Mouse (Mus musculus): ENCODE results near the gene Smpdl3b. TPM values are rescaled to one million over a fixed set of nuclear protein-coding genes. Genes with fewer than 3 reads are reported as not detected.
"Not testable (repeated sequence)": the region's sequence is repeated elsewhere in the genome, so short reads cannot be mapped to it uniquely, and the experiment has no call there.

Gene Smpdl3b
- polyA plus RNA-seq, 1 experiment from 2014 or later = 3.2 TPM

DNA sequence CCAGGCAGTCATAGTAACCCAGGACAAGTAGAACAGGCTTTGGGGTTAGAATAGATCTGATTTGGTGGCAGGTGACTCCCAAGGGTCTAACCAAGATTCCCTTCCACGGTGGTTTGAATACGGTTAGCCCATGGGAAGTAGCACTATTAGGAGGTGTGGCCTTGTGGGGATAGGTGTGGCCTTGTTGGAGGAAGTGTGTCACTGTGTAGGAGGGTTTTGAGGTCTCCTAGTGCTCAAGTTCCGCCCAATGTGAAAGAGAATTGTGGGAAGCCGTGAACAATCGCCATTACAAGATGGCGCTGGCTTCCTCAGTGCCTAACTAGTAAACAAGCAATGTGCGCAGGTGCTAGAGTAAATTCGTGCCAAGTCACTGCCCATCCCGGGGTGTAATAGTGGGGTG lies 19.9 kb downstream of the Smpdl3b start:
- not testable (repeated sequence) for H3K4me2 ChIP-seq (ENCODE audit: low read depth, low read length); ATAC-seq (replicated peaks; ENCODE audit: insufficient number of reproducible peaks, low FRiP score, low TSS enrichment, low read depth); H3K9me3 ChIP-seq (replicated peaks; ENCODE audit: control insufficient read depth, low read length); DNase-seq (ENCODE audit: low spot score); H3K4me3 ChIP-seq (ENCODE audit: low read depth, low read length); H3K36me3 ChIP-seq (replicated peaks; ENCODE audit: control insufficient read depth, insufficient read depth, low read depth, low read length); H3K4me1 ChIP-seq (ENCODE audit: control insufficient read depth, insufficient read depth, low read length); H3K27ac ChIP-seq (replicated peaks; ENCODE audit: low read depth, low read length); H3K27me3 ChIP-seq (ENCODE audit: control insufficient read depth, insufficient read depth, low read length); H3K9ac ChIP-seq (replicated peaks; ENCODE audit: low read length)
- 88% methylated on average over 9 of the region's 9 CpGs for WGBS

DNA sequence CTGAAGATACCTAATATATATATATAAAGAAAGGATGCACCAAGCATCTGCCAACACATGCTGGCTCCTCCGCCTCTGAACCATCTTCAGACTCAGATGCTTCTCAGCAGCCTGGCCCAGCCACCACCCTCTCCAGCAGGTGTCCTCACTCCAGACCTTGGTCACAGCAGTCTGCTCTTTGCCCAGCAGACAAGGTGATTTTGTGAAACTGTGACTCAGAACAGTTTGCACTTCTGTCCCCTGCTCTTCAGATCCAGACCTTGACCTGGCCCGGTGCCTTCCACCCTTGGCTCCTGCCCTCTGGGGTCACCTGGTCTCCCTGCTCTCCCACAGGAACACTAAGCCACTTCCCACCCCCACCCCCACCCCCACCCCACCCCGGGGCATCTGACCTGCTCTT lies 21.2 kb downstream of the Smpdl3b start:
- no peak for ATAC-seq (replicated peaks; ENCODE audit: insufficient number of reproducible peaks, low FRiP score, low TSS enrichment, low read depth)
- WGBS = 53% methylated on average over 3 of the region's 3 CpGs

DNA sequence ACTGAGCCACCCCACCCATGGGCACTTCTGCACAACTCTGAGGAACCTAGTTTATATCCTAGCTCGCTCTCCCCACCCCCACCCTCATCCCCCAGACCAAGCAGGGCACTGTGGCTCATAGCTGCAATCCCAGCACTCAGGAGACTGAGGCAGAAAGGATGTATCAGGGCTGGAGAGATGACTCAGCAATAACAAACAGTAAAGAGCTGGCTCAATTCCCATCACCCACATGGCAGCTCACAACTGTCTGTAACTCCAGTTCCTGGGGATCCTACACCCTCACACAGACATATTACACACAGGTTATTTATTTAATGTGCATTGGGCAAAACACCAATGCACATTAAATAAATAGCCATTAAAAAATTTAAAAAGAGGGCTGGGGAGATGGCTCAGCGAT lies 21.7 kb downstream of the Smpdl3b start:
- H3K4me1 ChIP-seq (ENCODE audit: control insufficient read depth, insufficient read depth, low read length) = no peaks in the 10 kb centered on the region
- H3K9me3 ChIP-seq (replicated peaks; ENCODE audit: control insufficient read depth, low read length) = no peaks in the 10 kb centered on the region
- H3K9ac ChIP-seq (replicated peaks; ENCODE audit: low read length) = no peak overlapping the region
- no peak overlapping the region for H3K27ac ChIP-seq (replicated peaks; ENCODE audit: low read depth, low read length)
- H3K27me3 ChIP-seq (ENCODE audit: control insufficient read depth, insufficient read depth, low read length) = no peaks in the 10 kb centered on the region
- no peaks in the 10 kb centered on the region for H3K36me3 ChIP-seq (replicated peaks; ENCODE audit: control insufficient read depth, insufficient read depth, low read depth, low read length)
- DNase-seq (ENCODE audit: low spot score) (no peak), ATAC-seq (replicated peaks; ENCODE audit: insufficient number of reproducible peaks, low FRiP score, low TSS enrichment, low read depth) (no peak)
- WGBS = 82% methylated on average over 2 of the region's 2 CpGs
- no peak overlapping the region for H3K4me2 ChIP-seq (ENCODE audit: low read depth, low read length)
- no peak overlapping the region for H3K4me3 ChIP-seq (ENCODE audit: low read depth, low read length)

More for the DNA sequence above, 21.2 kb downstream of the Smpdl3b start:
- H3K27me3 ChIP-seq (ENCODE audit: control insufficient read depth, insufficient read depth, low read length) = no peaks in the 10 kb centered on the region
- DNase-seq (ENCODE audit: low spot score) = no peak
- no peaks in the 10 kb centered on the region for H3K4me1 ChIP-seq (ENCODE audit: control insufficient read depth, insufficient read depth, low read length)
- H3K27ac ChIP-seq (replicated peaks; ENCODE audit: low read depth, low read length) = no peak overlapping the region
- no peak overlapping the region for H3K9ac ChIP-seq (replicated peaks; ENCODE audit: low read length)
- H3K9me3 ChIP-seq (replicated peaks; ENCODE audit: control insufficient read depth, low read length) = no peaks in the 10 kb centered on the region
- no peak overlapping the region for H3K4me3 ChIP-seq (ENCODE audit: low read depth, low read length)
- no peak overlapping the region for H3K4me2 ChIP-seq (ENCODE audit: low read depth, low read length)
- H3K36me3 ChIP-seq (replicated peaks; ENCODE audit: control insufficient read depth, insufficient read depth, low read depth, low read length) = no peaks in the 10 kb centered on the region

DNA sequence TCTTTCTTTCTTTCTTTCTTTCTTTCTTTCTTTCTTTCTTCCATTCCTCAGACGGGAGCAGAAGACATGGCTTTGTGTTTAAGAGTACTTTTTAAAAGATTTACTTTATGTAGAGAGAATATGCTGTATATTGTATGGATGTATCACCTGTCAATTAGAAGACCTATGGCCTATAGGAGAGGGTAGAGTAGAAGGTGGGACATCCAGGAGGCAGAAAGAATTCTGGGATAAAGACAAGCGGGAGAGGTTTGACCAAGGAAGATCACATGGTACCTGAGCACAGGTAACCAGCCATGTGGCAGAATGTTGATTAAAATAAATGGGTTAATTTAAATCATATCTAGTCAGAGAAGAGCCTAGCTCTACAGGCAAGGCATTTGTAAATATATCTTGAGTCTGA lies 22.3 kb downstream of the Smpdl3b start:
- no peak for ATAC-seq (replicated peaks; ENCODE audit: insufficient number of reproducible peaks, low FRiP score, low TSS enrichment, low read depth)
- Histone ChIP-seq H3K27me3 (ENCODE audit: control insufficient read depth, insufficient read depth, low read length) (no peaks in the 10 kb centered on the region), H3K9me3 (replicated peaks; ENCODE audit: control insufficient read depth, low read length) (no peaks in the 10 kb centered on the region), H3K4me1 (ENCODE audit: control insufficient read depth, insufficient read depth, low read length) (no peaks in the 10 kb centered on the region), H3K27ac (replicated peaks; ENCODE audit: low read depth, low read length) (no peak overlapping the region), H3K9ac (replicated peaks; ENCODE audit: low read length) (no peak overlapping the region), H3K36me3 (replicated peaks; ENCODE audit: control insufficient read depth, insufficient read depth, low read depth, low read length) (no peaks in the 10 kb centered on the region), H3K4me2 (ENCODE audit: low read depth, low read length) (no peak overlapping the region), H3K4me3 (ENCODE audit: low read depth, low read length) (no peak overlapping the region)
- no peak for DNase-seq (ENCODE audit: low spot score)
- 92% methylated on average over 2 of the region's 2 CpGs for WGBS

DNA sequence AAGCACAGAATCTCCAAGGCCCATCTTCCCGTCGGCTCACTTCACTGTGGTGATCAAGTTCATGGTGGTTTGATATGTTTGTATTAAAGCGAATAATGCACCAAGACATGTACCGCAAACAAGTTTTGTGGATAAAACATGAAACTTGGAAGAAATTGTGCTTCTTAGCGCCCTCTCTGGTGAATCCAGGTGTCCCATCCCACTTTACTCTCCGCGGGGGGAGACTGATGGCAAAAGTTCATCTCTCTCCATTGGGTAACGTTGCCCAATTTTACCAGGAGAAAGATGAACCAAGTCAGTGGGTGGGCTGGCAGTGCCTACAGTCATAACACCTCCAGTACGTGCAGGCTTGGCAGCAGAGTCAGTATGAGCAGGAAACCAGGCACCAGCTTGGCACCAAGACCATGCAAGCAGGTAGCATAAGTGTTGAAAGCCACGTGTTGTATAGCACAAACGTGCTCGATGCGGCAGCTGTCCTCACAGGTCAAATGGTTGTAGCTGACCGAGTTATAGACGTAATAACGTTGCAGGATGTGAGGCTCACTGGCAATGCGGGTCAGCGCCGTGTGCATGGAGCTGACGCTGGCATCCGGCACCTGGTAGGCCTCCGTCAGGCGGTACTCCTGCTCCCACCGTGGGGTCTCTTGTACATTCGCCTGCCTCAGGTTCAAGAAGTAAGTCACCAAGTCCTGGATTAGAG lies 23.8 kb downstream of the Smpdl3b start:
- no peak overlapping the region for H3K4me2 ChIP-seq (ENCODE audit: low read depth, low read length)
- ATAC-seq (replicated peaks; ENCODE audit: insufficient number of reproducible peaks, low FRiP score, low TSS enrichment, low read depth) (no peak), DNase-seq (ENCODE audit: low spot score) (no peak)
- no peak overlapping the region for H3K9ac ChIP-seq (replicated peaks; ENCODE audit: low read length)
- 92% methylated on average over 25 of the region's 25 CpGs for WGBS
- no peaks in the 10 kb centered on the region for H3K36me3 ChIP-seq (replicated peaks; ENCODE audit: control insufficient read depth, insufficient read depth, low read depth, low read length)
- no peaks in the 10 kb centered on the region for H3K27me3 ChIP-seq (ENCODE audit: control insufficient read depth, insufficient read depth, low read length)
- H3K9me3 ChIP-seq (replicated peaks; ENCODE audit: control insufficient read depth, low read length) = no peaks in the 10 kb centered on the region
- H3K27ac ChIP-seq (replicated peaks; ENCODE audit: low read depth, low read length) = no peak overlapping the region
- no peak overlapping the region for H3K4me3 ChIP-seq (ENCODE audit: low read depth, low read length)
- H3K4me1 ChIP-seq (ENCODE audit: control insufficient read depth, insufficient read depth, low read length) = no peaks in the 10 kb centered on the region

DNA sequence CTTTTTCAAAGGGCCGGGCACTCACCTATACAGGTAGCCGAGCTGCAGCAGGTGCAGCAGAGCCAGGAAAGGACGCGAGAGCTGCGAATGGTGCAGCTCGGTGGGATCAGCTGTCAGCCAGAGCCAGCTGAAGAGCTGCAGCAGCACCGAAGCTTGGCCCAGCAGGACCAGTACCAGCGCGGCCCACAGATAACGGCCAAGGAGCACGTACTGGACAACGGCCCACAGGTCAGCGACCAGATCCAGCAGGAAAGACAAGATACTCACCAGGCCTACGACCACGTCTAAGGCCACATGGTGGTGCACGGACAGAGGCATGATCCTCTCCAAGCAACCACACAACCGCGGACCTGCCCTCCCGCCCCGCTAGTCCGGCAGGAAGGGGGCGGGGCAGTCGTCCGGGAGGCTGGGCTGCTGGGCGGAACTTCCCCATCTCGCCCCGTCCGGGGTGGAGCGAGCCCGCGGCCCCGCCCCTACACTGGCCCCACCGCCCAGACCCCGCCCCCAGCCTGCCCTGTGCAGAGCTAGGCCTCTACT lies 24.8 kb downstream of the Smpdl3b start, which contains the start of gene Xkr8:
Gene Xkr8 (minus strand): TSS at position 399 of the 537 bp plus-strand sequence.
- no peaks in the 10 kb centered on the region for H3K9me3 ChIP-seq (replicated peaks; ENCODE audit: control insufficient read depth, low read length)
- WGBS = 4% methylated on average over 32 of the region's 34 CpGs
- H3K4me1 ChIP-seq (ENCODE audit: control insufficient read depth, insufficient read depth, low read length) = no peaks in the 10 kb centered on the region
- ATAC-seq (replicated peaks; ENCODE audit: insufficient number of reproducible peaks, low FRiP score, low TSS enrichment, low read depth) (peak; percentile 97), DNase-seq (ENCODE audit: low spot score) (peak; percentile 90)
- no peak within 1 kb of the TSS for H3K27ac ChIP-seq (replicated peaks; ENCODE audit: low read depth, low read length)
- peak within 1 kb of the TSS; percentile 64 for H3K4me2 ChIP-seq (ENCODE audit: low read depth, low read length)
- no peaks in the 10 kb centered on the region for H3K36me3 ChIP-seq (replicated peaks; ENCODE audit: control insufficient read depth, insufficient read depth, low read depth, low read length)
- peak within 1 kb of the TSS; percentile 47 for H3K9ac ChIP-seq (replicated peaks; ENCODE audit: low read length)
- no peaks in the 10 kb centered on the region for H3K27me3 ChIP-seq (ENCODE audit: control insufficient read depth, insufficient read depth, low read length)
- H3K4me3 ChIP-seq (ENCODE audit: low read depth, low read length) = peak within 1 kb of the TSS; percentile 53

DNA sequence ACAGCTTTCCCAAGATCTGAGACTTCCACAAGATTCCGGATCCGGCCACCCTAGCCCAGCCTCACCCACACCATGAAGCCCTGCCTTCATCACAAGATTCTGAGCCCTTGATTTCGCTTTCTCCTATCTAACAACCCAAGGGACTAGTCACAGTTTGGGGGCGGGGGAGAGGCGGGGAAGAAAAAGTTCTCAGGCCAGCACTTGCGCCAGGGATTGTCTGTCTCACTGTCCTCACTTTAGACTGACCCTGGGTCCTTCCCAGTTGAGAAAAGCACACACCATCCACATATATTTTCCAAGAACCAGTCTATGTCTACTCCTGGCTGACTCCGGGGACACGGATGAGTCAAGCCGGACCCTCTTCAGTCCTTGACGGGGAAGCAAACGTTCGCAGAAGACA lies 25.4 kb downstream of the Smpdl3b start:
- Histone ChIP-seq H3K27ac (replicated peaks; ENCODE audit: low read depth, low read length) (no peak overlapping the region), H3K9ac (replicated peaks; ENCODE audit: low read length) (no peak overlapping the region; the same call in 1 of the 2 replicates), H3K4me3 (ENCODE audit: low read depth, low read length) (peak overlapping the region; percentile 53), H3K9me3 (replicated peaks; ENCODE audit: control insufficient read depth, low read length) (no peaks in the 10 kb centered on the region), H3K4me1 (ENCODE audit: control insufficient read depth, insufficient read depth, low read length) (no peaks in the 10 kb centered on the region), H3K27me3 (ENCODE audit: control insufficient read depth, insufficient read depth, low read length) (no peaks in the 10 kb centered on the region), H3K36me3 (replicated peaks; ENCODE audit: control insufficient read depth, insufficient read depth, low read depth, low read length) (no peaks in the 10 kb centered on the region), H3K4me2 (ENCODE audit: low read depth, low read length) (peak overlapping the region; percentile 64)
- 54% methylated on average over 12 of the region's 12 CpGs for WGBS
- DNase-seq (ENCODE audit: low spot score) = no peak
- no peak for ATAC-seq (replicated peaks; ENCODE audit: insufficient number of reproducible peaks, low FRiP score, low TSS enrichment, low read depth)

DNA sequence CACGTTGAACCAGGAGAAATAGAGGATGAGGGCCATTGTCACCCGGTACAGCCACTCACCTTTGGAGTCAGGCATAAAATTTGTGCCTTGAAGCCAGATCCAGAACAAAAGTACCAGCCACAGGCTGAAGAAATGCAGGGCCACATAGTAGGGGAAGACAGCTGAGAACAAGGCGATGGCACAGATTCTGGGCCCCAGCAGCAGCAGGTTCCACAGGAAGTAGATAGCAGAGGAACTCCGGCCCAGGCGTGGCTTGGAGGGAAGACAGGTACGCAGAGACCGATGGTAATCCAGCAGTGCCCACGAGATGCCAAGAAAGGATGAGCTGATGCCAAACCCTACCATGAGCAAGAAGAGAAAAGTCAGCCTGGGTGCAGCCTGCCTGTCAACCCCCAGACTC lies 28.8 kb downstream of the Smpdl3b start:
- Histone ChIP-seq H3K9me3 (replicated peaks; ENCODE audit: control insufficient read depth, low read length) (no peaks in the 10 kb centered on the region), H3K9ac (replicated peaks; ENCODE audit: low read length) (no peak overlapping the region), H3K4me2 (ENCODE audit: low read depth, low read length) (no peak overlapping the region), H3K27me3 (ENCODE audit: control insufficient read depth, insufficient read depth, low read length) (no peaks in the 10 kb centered on the region), H3K27ac (replicated peaks; ENCODE audit: low read depth, low read length) (no peak overlapping the region), H3K36me3 (replicated peaks; ENCODE audit: control insufficient read depth, insufficient read depth, low read depth, low read length) (no peaks in the 10 kb centered on the region), H3K4me3 (ENCODE audit: low read depth, low read length) (no peak overlapping the region), H3K4me1 (ENCODE audit: control insufficient read depth, insufficient read depth, low read length) (no peaks in the 10 kb centered on the region)
- ATAC-seq (replicated peaks; ENCODE audit: insufficient number of reproducible peaks, low FRiP score, low TSS enrichment, low read depth) (no peak), DNase-seq (ENCODE audit: low spot score) (no peak)
- WGBS = 88% methylated on average over 8 of the region's 8 CpGs

All from embryonic facial prominence, embryonic 11.5 days (tissue).